Mouse (Mus musculus) bone marrow, adult 2 months (tissue): ENCODE data around the gene Sox9. TPM values are rescaled to one million over a fixed set of nuclear protein-coding genes. Genes with fewer than 3 reads are reported as not detected.

ENCODE experiments used
- H3K27ac ChIP-seq: fragments of 200-500 bp; 2 replicates; pipeline ENCODE4 v1.5.1; 2012; ENCODE audit warnings: low read depth, mild to moderate bottlenecking, control low read depth, inconsistent platforms, low read length; ENCODE audit not compliant: control insufficient read depth, poor library complexity, insufficient read depth
- H3K4me1 ChIP-seq: fragments of 200-500 bp; 2 replicates; pipeline ENCODE4 v1.6.1; 2011; ENCODE audit warnings: low read length; ENCODE audit not compliant: control insufficient read depth, insufficient read depth
- H3K4me3 ChIP-seq: fragments of 200-500 bp; replicated peaks from 2 replicates; pipeline ENCODE3; 2011; ENCODE audit warnings: mild to moderate bottlenecking, low read depth, low read length, control low read depth; ENCODE audit not compliant: control insufficient read depth
- CTCF ChIP-seq: fragments of 200-500 bp; IDR thresholded peaks from 2 replicates; pipeline ENCODE4 v1.5.1; 2011; ENCODE audit warnings: low read length, control low read depth; ENCODE audit not compliant: control insufficient read depth, insufficient read depth
- POLR2A ChIP-seq: fragments of 200-500 bp; IDR thresholded peaks from 2 replicates; pipeline ENCODE4 v1.6.1; 2011; ENCODE audit warnings: low read depth, mild to moderate bottlenecking, control low read depth, low read length, borderline replicate concordance; ENCODE audit not compliant: control insufficient read depth
- WGBS: fragments of 180-500 bp; shearing (Covaris S2); methylation state at CpG from one replicate; pipeline ENCODE4 v1.1.7; 2018; 5-methylcytosine and 5-hydroxymethylcytosine counted together
- polyA plus RNA-seq: library from polyadenylated mRNA; stranded (reverse); fragments of >200 nt; gene quantifications from 2 replicates; pipeline ENCODE4 v1.2.4, GENCODE M21; 2011; ENCODE audit warnings: low replicate concordance; ENCODE audit not compliant: missing spikeins, insufficient read depth, insufficient read length

Gene Sox9
- polyA plus RNA-seq, 1 experiment, result 0.97 TPM

DNA sequence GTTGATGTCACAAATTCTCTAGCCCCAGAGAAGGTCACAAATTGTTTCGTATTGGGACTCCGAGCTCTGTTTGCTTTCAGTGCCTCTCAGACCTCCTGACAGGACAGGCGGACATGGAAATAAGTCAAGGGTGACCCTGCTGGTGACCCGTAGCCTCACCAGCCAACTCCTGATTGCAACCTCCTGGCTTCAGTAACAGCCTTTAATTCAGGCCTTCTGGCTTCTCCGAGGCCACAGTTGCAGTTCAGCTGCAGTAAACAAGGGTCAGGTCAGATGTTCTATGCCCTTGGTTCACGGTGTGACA lies 45.0 kb downstream of the Sox9 start:
- no peak for TF ChIP-seq POLR2A
- TF ChIP-seq CTCF, result no peak
- Histone ChIP-seq H3K4me1 (no peaks in the 10 kb centered on the region), H3K4me3 (no peak overlapping the region), H3K27ac (no peak overlapping the region)
- WGBS, result 61% methylated on average over 6 of the region's 6 CpGs

DNA sequence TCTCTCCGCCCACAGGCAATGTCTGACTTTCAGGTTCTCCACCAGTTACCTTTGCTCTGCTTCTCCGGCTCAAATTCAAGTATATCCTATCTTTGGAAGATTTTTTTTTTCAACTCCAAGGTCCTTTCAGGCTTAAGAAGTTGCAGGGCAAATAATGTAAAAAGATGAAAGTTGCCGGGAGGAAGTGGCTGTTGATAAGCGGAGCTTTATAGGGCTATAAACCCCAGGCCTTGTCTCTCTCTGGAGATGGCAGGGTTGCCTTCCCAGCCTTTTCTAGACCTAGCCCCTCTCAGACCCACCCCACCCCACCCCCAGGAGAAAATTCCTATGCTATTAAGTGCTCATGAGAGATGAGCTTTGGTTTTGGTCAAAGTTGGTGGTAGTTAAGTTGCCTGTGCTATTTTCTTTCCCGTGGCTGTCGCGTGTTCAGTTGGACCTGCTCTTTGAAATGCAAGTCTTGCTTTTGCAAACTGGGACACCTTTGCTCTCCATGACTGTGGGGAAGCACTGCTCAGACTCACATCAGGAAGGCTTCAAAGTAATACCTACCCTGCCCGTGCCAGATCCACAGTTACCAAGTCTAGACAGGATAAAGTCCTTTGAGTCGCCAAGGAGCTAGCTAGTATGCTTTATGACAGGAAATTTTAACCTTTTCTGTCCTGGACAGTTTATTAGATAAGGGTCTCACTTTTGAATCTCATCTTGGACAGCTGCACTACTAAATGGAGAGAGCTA lies 46.7 kb downstream of the Sox9 start:
- WGBS, result 56% methylated on average over 9 of the region's 9 CpGs
- Histone ChIP-seq H3K27ac (no peak overlapping the region), H3K4me3 (no peak overlapping the region), H3K4me1 (no peaks in the 10 kb centered on the region)
- TF ChIP-seq POLR2A (no peak), CTCF (no peak)

DNA sequence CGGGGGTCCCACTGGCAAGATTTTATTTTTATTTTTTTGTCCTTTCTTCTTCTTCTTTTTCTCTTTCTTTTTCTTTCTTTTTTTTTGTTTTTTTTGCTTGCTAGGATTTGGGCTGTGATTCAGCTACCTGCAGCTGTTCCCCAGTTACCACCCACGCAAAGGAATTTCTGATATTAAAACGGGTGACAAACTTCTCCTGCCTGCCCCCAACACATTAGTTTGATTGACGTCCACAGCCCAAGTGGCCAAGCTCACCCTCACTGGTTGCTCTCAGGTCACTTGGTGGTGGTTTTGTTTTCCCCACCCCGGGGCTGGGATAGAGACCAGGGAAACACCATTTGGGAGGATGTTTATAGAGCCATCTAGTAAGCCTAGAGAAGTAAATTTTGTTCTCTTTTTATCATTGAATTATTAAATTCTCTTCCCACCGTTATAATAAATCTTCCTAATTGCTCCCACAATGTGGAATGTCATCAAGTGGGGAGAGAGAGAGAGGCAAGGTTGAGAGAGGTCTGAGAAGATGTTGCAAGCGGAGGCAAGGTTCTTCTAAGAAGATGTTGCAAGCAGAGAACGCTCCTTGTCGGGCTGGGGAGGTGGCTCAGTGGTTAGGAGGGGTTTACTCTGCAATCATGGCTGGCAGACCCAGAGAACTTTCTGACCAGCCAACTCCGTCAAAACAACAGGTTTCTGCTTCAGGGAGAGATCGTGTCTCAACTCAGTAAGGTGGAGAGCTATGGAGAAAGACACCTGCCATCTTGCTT lies 52.4 kb downstream of the Sox9 start:
- WGBS, result 66% methylated on average over 11 of the region's 11 CpGs
- no peak overlapping the region for H3K4me3 ChIP-seq
- H3K27ac ChIP-seq, result no peak overlapping the region
- no peak for TF ChIP-seq CTCF
- TF ChIP-seq POLR2A, result no peak
- H3K4me1 ChIP-seq, result no peaks in the 10 kb centered on the region

DNA sequence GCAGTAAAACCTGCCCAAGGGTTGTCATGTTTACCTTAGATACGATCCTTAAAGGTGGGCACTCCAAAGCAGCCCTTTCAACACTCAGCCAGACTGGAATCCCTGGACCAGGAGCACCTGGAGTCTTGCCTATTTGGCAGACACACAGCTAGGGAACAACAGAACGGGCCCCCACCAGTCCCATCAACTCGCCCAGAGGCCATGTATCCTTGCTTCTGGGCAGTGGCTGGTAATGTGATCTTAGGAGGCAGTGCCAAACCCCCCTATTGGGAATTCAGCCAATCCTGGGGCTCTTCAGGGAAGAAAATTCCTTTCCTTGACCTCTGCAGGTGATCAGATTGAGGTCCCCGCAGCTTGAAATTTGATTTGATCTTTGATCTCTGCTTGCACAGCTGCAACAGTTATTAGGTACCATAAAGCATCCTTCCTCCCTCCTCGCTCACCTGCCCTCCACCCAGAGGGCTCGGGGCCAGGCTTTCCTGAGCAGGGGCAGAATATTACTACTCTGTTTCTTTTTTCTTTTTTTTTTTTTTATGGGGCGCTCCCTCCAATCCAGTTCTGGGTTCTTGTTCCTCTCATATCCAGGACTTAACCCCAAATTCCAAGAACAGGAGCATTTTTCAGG lies 53.6 kb downstream of the Sox9 start:
- H3K4me3 ChIP-seq, result no peak overlapping the region
- no peak overlapping the region for H3K27ac ChIP-seq
- WGBS, result 47% methylated on average over 7 of the region's 7 CpGs
- H3K4me1 ChIP-seq, result no peaks in the 10 kb centered on the region
- TF ChIP-seq CTCF (no peak), POLR2A (no peak)
